Mouse (Mus musculus): ENCODE results near the gene Sephs1.
A peak's percentile ranks its signal among the peaks of the same experiment; 100 is the strongest.

DNA sequence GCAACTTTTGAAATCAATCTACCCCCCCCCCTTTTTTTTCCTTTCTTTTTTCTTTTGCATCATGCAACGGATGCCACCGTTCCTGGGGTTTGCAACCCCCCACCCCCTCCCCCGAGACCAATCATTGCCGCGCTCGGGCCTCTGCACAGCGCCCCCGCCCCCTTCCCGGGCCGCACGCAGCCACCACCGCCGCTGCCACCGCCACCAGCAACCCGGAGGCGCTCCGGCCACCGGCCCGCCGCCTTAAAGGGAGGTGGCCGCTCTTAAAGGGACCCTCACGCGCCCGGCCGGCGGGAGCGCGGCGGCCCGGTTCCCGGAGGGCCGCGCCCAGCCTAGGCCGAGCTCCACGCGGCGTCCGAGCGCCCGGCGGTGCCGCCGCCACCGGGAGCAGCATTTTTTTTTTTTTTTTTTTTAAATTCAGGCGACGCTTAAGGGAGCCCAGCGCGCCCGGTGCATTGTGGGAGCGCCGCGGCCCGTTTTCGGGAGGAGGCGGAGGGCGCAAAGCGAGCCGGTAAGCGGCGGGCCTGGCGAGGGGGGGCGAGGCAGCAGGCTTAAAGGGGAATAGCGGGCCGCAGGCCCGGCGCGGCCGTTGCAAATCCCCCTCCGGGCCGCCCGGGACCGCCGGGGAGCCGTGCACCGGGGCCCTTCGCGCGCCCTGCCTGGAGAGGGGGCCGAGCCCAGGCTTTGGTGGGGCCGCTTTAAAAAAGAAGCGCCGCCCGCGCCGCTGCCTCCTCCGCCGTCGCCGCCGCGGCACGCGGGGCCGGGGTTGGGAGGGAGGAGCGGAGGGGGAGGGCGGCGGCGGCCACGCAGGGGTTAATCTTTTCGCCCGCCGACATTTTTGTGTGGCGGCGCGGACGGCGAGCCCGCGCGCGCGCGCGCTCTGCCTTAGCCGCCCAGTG, at the start of gene Sephs1:
- no peak for TF ChIP-seq CTCF (IDR thresholded peaks at IDR 0.05; ENCODE audit: insufficient read depth, low read depth, low read length)
- 0 out of 2 replicates have a peak, but pooled peaks have one; percentile 3 for TF ChIP-seq POLR2A (IDR thresholded peaks at IDR 0.05; ENCODE audit: insufficient read depth, low read depth, low read length)

Measured in olfactory bulb, adult 2 months (tissue).